9 mouse cellular contexts compared by ENCODE assay signal in genomic region chr6:117851747-117852146, GRCm38 (mm10). TPM values are rescaled to one million over a fixed set of nuclear protein-coding genes. Genes with fewer than 3 reads are reported as not detected.
DNase-seq lines count a peak whose midpoint lies in the region; ATAC-seq and TF ChIP-seq lines count a peak whose summit lies in the region.
"Had no signal": no experiment of that assay in that cellular context is flagged by ENCODE, and none has a peak within 500 bp of the region (broad histone marks: within the 10 kb centered on the region; RNA-seq: fewer than 3 reads in every experiment).

No protein-coding gene starts in this region.

- TF ChIP-seq CTCF in lung, embryonic 14.5 days (IDR thresholded peaks at IDR 0.05; ENCODE audit: low read depth), result 0 out of 2 replicates have a peak, but pooled peaks have one; percentile 16
- peak; percentile 65 for TF ChIP-seq CTCF in Patski (IDR thresholded peaks at IDR 0.05)

- DNase-seq in heart, adult 11 months, result peak; percentile 44
- no peak for DNase-seq in heart, postnatal 14 days
- DNase-seq in lung, embryonic 14.5 days, result no peak
- no peak for DNase-seq in lung, postnatal 25 days (ENCODE audit: low spot score)
- no peak for DNase-seq in Patski (ENCODE audit: low read depth, low spot score)
- DNase-seq in frontal cortex, postnatal 14 days (ENCODE audit: low spot score in 2 of 2), result no peak
- no peak for DNase-seq in urinary bladder, postnatal 14 days (ENCODE audit: low spot score)
- DNase-seq: cerebellum, adult 18-20 months had no signal

- no peak for ATAC-seq in lung, embryonic 14.5 days (ENCODE audit: insufficient read depth)
- no peak for ATAC-seq in Patski
- ATAC-seq in megakaryocyte-erythroid progenitor cell, adult 5-6 weeks (replicated peaks; ENCODE audit: low FRiP score, low TSS enrichment, poor library complexity, severe bottlenecking), result 0 out of 2 replicates have a peak, but pooled peaks have one; percentile 53

- CTCF ChIA-PET in Patski (lab: Charles Lee), result interaction anchor here (0.9 kb wide), 1 partner anchor 8 kb away, joined by 3 read pairs; no protein-coding TSS in a partner anchor

- H3K4me2 ChIP-seq in lung, embryonic 14.5 days, result no peak overlapping the region

- no peaks in the 10 kb centered on the region for H3K9me3 ChIP-seq in lung, embryonic 14.5 days (ENCODE audit: low read depth, low read length)

- peaks cover 24% of the 10 kb centered on the region for H3K36me3 ChIP-seq in lung, embryonic 14.5 days (ENCODE audit: insufficient read depth)

- H3K9ac ChIP-seq in lung, embryonic 14.5 days, result no peak overlapping the region

- no peak overlapping the region for H3K4me3 ChIP-seq in lung, embryonic 14.5 days (ENCODE audit: low read depth, low read length)

- H3K27ac ChIP-seq in lung, embryonic 14.5 days (ENCODE audit: low read depth), result no peak overlapping the region

- H3K4me1 ChIP-seq in lung, embryonic 14.5 days (ENCODE audit: insufficient read depth), result no peaks in the 10 kb centered on the region

- 54% methylated on average over 2 of the region's 2 CpGs for WGBS in lung, embryonic 14.5 days

- POLR2A ChIA-PET in Patski (lab: Charles Lee), result no interaction called here

- no peaks in the 10 kb centered on the region for H3K27me3 ChIP-seq in lung, embryonic 14.5 days (ENCODE audit: insufficient read depth, low read length)
- no peaks in the 10 kb centered on the region for H3K27me3 ChIP-seq in Patski

- in situ Hi-C loops in Patski (cut with MboI; ENCODE audit: low pct_unique_long_range_greater_than_20kb), result loop anchor here (5.0 to 25.0 kb wide), 2 partner anchors 156 to 536 kb away; no protein-coding TSS in a partner anchor

- intact Hi-C loops in heart, postnatal 14 days (cut with DNase I), result no loop called here

RNA-seq across cellular contexts. Expression of gene Zfp239, which starts 10.2 kb away (rescaled TPM):
- 1 to 10 TPM in 1 of 2 experiments, under 1 TPM in 1; 0.22 to 1.1 TPM for total RNA-seq in heart, postnatal 14 days (2021)
- polyA plus RNA-seq in lung, embryonic 14.5 days (2014; fragmentation: Nextera tagmentation; extraction: Ambion mirVana), result 9.3 and 12.3 TPM in 2 replicates
- polyA plus RNA-seq in Patski (2021), result 14.3 TPM
- total RNA-seq in megakaryocyte-erythroid progenitor cell, adult 5-6 weeks (2014; fragmentation: Nextera tagmentation), result 7.3 and 8.1 TPM in 2 replicates
- total RNA-seq in megakaryocyte-erythroid progenitor cell, adult 5-6 weeks (2017), result 2.4 and 21.7 TPM in 2 replicates

RNA-seq across cellular contexts. Expression of gene Zfp637, which starts 10.8 kb away (rescaled TPM):
- total RNA-seq in heart, postnatal 14 days (2021), result 10 to 100 TPM; 30.2 to 32.0 TPM
- 151 and 160 TPM in 2 replicates for polyA plus RNA-seq in lung, embryonic 14.5 days (2014; fragmentation: Nextera tagmentation; extraction: Ambion mirVana)
- polyA plus RNA-seq in Patski (2021), result 60.3 TPM
- total RNA-seq in megakaryocyte-erythroid progenitor cell, adult 5-6 weeks (2014; fragmentation: Nextera tagmentation), result 42.5 and 68.1 TPM in 2 replicates
- total RNA-seq in megakaryocyte-erythroid progenitor cell, adult 5-6 weeks (2017), result 36.5 and 38.9 TPM in 2 replicates

RNA-seq across cellular contexts. Expression of gene Hnrnpf, which starts 48.4 kb away (rescaled TPM):
- total RNA-seq in heart, postnatal 14 days (2021), result 100 to 1,000 TPM; 228 to 255 TPM
- polyA plus RNA-seq in lung, embryonic 14.5 days (2014; fragmentation: Nextera tagmentation; extraction: Ambion mirVana), result 803 and 809 TPM in 2 replicates
- polyA plus RNA-seq in Patski (2021), result 521 TPM
- total RNA-seq in megakaryocyte-erythroid progenitor cell, adult 5-6 weeks (2014; fragmentation: Nextera tagmentation), result 700 and 784 TPM in 2 replicates
- total RNA-seq in megakaryocyte-erythroid progenitor cell, adult 5-6 weeks (2017), result 1,626 and 1,721 TPM in 2 replicates
